In genomic region chr15:3764726-3765125, GRCm38 (mm10) we compare ENCODE assay signal across 16 mouse cellular contexts.
"Had no signal": no experiment of that assay in that cellular context is flagged by ENCODE, and none has a peak within 500 bp of the region (broad histone marks: within the 10 kb centered on the region; RNA-seq: fewer than 3 reads in every experiment).

No protein-coding gene starts in this region.

- H3K27me3 ChIP-seq: neural tube, embryonic 13.5 days; neural tube, embryonic 15.5 days; stomach, embryonic 15.5 days had no signal

- H3K9me3 ChIP-seq: neural tube, embryonic 13.5 days; neural tube, embryonic 15.5 days; stomach, embryonic 15.5 days had no signal

- H3K4me3 ChIP-seq: neural tube, embryonic 13.5 days; neural tube, embryonic 15.5 days; stomach, embryonic 15.5 days had no signal

- DNase-seq: retina, postnatal 1 day; right cerebral cortex, adult 18-20 months; right cerebral cortex, postnatal 14 days; right cerebral cortex, postnatal 25 days; right cerebral cortex, postnatal 4 days; spleen, adult 18-20 months; thymus, adult 18-20 months; thymus, adult 2 months; thymus, postnatal 14 days; thymus, postnatal 25 days; thymus, postnatal 36 days; thymus, postnatal 4 days had no signal

- H3K27ac ChIP-seq: neural tube, embryonic 13.5 days; neural tube, embryonic 15.5 days; stomach, embryonic 15.5 days; stomach, postnatal 0 days had no signal

- H3K4me2 ChIP-seq: neural tube, embryonic 13.5 days; neural tube, embryonic 15.5 days; stomach, embryonic 15.5 days had no signal

- H3K36me3 ChIP-seq: neural tube, embryonic 13.5 days; neural tube, embryonic 15.5 days; stomach, embryonic 15.5 days had no signal

- H3K4me1 ChIP-seq: neural tube, embryonic 13.5 days; neural tube, embryonic 15.5 days; stomach, embryonic 15.5 days had no signal
